Comparison of ENCODE assay signal across 8 mouse cellular contexts in genomic region chr5:72167594-72168284, GRCm38 (mm10). TPM values are rescaled to one million over a fixed set of nuclear protein-coding genes. Genes with fewer than 3 reads are reported as not detected.
A peak's percentile ranks its signal among the peaks of the same experiment; 100 is the strongest.
DNase-seq lines count a peak whose midpoint lies in the region; ATAC-seq lines count a peak whose summit lies in the region.

Commd8 (minus strand) TSS chr5:72168189.

- peaks cover 19% of the 10 kb centered on the region for H3K4me1 ChIP-seq in hindbrain, embryonic 13.5 days (replicated peaks)

- peaks cover 8% of the 10 kb centered on the region for H3K36me3 ChIP-seq in hindbrain, embryonic 13.5 days

- H3K9ac ChIP-seq in hindbrain, embryonic 13.5 days, result peak within 1 kb of the TSS; percentile 85

- ATAC-seq in hindbrain, embryonic 13.5 days (ENCODE audit: low FRiP score), result peak; percentile 95

- no peaks in the 10 kb centered on the region for H3K27me3 ChIP-seq in hindbrain, embryonic 13.5 days

- WGBS in hindbrain, embryonic 13.5 days, result under 1% methylated on average over 38 of the region's 38 CpGs

- peak within 1 kb of the TSS; percentile 84 for H3K4me2 ChIP-seq in hindbrain, embryonic 13.5 days

- no peaks in the 10 kb centered on the region for H3K9me3 ChIP-seq in hindbrain, embryonic 13.5 days

- H3K27ac ChIP-seq in hindbrain, embryonic 13.5 days, result peak within 1 kb of the TSS; percentile 85

- peak within 1 kb of the TSS; percentile 76 for H3K4me3 ChIP-seq in hindbrain, embryonic 13.5 days

- DNase-seq in NIH3T3 (ENCODE audit: low read depth), result peak; percentile 98
- DNase-seq in cerebellum, postnatal 10 days, result peak; percentile 97
- DNase-seq in frontal cortex, postnatal 14 days (ENCODE audit: low spot score in 2 of 2), result peak; percentile 95
- DNase-seq in layer of hippocampus, postnatal 25 days (ENCODE audit: extremely low spot score in 1 of 2, low spot score in 1 of 2), result peak; percentile 82 to 88
- DNase-seq in lung, postnatal 25 days (ENCODE audit: low spot score), result peak; percentile 96
- peak; percentile 96 for DNase-seq in retina, embryonic 14.5 days (ENCODE audit: low spot score)
- peak; percentile 97 for DNase-seq in thymus, postnatal 4 days

RNA-seq across cellular contexts. Expression of gene Commd8, which starts in this region (rescaled TPM):
- 152 and 161 TPM in 2 replicates for polyA plus RNA-seq in hindbrain, embryonic 13.5 days (2015; fragmentation: Nextera tagmentation; extraction: Ambion mirVana)
- total RNA-seq in layer of hippocampus, postnatal 25 days (2021), result 100 to 1,000 TPM; 104 to 116 TPM

Comparison
In these comparisons a context has a peak if more than half of its experiments do, and no peak if none do; other contexts are left out.
1. Peak in every context shown above with its lines: DNase-seq, ATAC-seq, H3K4me3 ChIP-seq and H3K27ac ChIP-seq.